Mouse (Mus musculus) heart, postnatal 0 days (tissue): ENCODE results near the gene Rab31.

Experiments
- CTCF ChIP-seq: IDR thresholded peaks from 2 replicates; pipeline ENCODE4 v1.5.1; 2016; ENCODE audit warnings: antibody characterized with exemption, control low read depth, low read depth
- EP300 ChIP-seq: IDR thresholded peaks from 2 replicates; pipeline ENCODE4 v1.6.1; 2016; ENCODE audit warnings: antibody characterized with exemption, low read depth

DNA sequence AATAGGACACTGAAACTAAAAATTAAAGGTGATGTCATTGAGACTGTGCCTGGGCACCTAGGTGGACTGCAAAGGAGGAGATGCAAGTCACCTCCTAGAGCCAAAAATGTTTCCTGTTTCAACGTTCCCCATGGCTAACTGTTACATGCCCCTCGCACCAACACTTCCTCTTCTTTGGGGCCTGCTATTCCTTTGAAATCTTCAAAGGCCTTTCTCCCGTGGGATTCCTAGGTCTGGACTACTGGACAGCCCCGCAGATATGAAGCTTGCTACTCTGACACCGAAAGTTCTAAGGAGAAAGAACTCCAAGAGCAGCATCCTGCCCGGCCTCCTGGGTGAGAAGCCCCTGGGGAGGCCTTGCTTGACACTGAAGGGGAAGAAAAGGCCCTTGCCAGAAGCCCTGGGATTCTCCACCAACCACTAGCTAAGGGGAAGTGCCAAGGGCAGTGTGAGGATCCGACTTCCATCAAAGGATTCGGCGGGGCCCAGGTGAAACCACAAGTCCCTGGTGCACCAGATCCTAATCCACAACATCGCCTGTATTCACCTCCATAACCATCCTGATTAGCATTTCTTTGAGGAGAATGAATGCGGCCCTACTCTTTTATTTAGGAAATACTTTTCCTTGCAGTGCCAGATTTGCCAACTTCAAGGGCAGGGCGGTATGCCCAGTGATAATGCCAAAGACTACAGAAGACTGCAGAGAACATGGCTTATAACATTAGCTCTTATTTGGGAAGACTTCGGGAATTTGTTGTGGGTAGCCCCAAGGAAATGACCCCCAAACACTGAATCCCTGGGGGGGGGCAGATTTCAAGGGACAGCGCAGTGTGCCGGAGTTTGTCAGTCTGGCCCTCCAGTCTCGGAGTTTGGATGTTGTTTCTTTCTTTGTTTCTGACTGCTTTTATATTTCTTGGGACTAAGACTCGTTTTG lies 1.3 kb downstream of the Rab31 start:
- TF ChIP-seq CTCF = no peak
- TF ChIP-seq EP300 = no peak
